ENCODE assay signal across 10 mouse cellular contexts in genomic region chr8:13705668-13706067, GRCm38 (mm10). TPM values are rescaled to one million over a fixed set of nuclear protein-coding genes. Genes with fewer than 3 reads are reported as not detected.
A peak's percentile ranks its signal among the peaks of the same experiment; 100 is the strongest.
DNase-seq lines count a peak whose midpoint lies in the region; ATAC-seq lines count a peak whose summit lies in the region.
"Had no signal": no experiment of that assay in that cellular context is flagged by ENCODE, and none has a peak within 500 bp of the region (broad histone marks: within the 10 kb centered on the region; RNA-seq: fewer than 3 reads in every experiment).

Gene Cfap97d2, plus strand, starts transcription at chr8:13705889.

- peak; percentile 88 for DNase-seq in heart, adult 11 months
- DNase-seq in ES-CJ7 (ENCODE audit: low read depth, low spot score), result peak; percentile 49
- DNase-seq in embryo, embryonic 11 days, result peak; percentile 92
- DNase-seq in heart, postnatal 36 days, result peak; percentile 27 to 32
- DNase-seq in left cerebral cortex, postnatal 10 days (ENCODE audit: extremely low spot score in 1 of 2, low spot score in 2 of 2), result peak; percentile 69 to 82
- DNase-seq in naive thymus-derived CD4-positive, alpha-beta T cell, adult 2 months (ENCODE audit: low read depth), result peak; percentile 89
- DNase-seq in thymus, postnatal 0 days (ENCODE audit: low spot score), result peak; percentile 56

- no peak within 1 kb of the TSS for H3K4me3 ChIP-seq in heart, embryonic 11.5 days (ENCODE audit: low read depth, low read length)
- H3K4me3 ChIP-seq: heart, embryonic 13.5 days had no signal

- no peaks in the 10 kb centered on the region for H3K27me3 ChIP-seq in heart, embryonic 11.5 days (ENCODE audit: control insufficient read depth, insufficient read depth, low read length)

- H3K27ac ChIP-seq in heart, embryonic 11.5 days (ENCODE audit: low read depth, low read length), result no peak within 1 kb of the TSS
- H3K27ac ChIP-seq: heart, embryonic 13.5 days had no signal

- no peaks in the 10 kb centered on the region for H3K36me3 ChIP-seq in heart, embryonic 11.5 days (ENCODE audit: control insufficient read depth, insufficient read depth, low read length)
- H3K36me3 ChIP-seq: G1E; heart, embryonic 13.5 days had no signal

- intact Hi-C loops in heart, postnatal 36 days (cut with DNase I), result no loop called here
- intact Hi-C loops in left cerebral cortex, postnatal 10 days (cut with DNase I), result no loop called here

- no peak for ATAC-seq in heart, embryonic 11.5 days (replicated peaks; ENCODE audit: insufficient number of reproducible peaks, low FRiP score, low TSS enrichment)

- H3K4me2 ChIP-seq in heart, embryonic 11.5 days, result no peak within 1 kb of the TSS
- H3K4me2 ChIP-seq: heart, embryonic 13.5 days had no signal

- no peaks in the 10 kb centered on the region for H3K9me3 ChIP-seq in heart, embryonic 11.5 days (replicated peaks; ENCODE audit: control insufficient read depth, low read length)
- H3K9me3 ChIP-seq: G1E; heart, embryonic 13.5 days had no signal

- WGBS in heart, embryonic 11.5 days (ENCODE audit: insufficient replicate concordance), result 15% methylated on average over 5 of the region's 5 CpGs

- H3K9ac ChIP-seq in heart, embryonic 11.5 days (ENCODE audit: low read depth, low read length), result no peak within 1 kb of the TSS
- H3K9ac ChIP-seq: heart, embryonic 13.5 days had no signal

- peaks cover 8% of the 10 kb centered on the region; the same call in 1 of the 2 replicates for H3K4me1 ChIP-seq in heart, embryonic 11.5 days (ENCODE audit: control insufficient read depth, insufficient read depth, low read length)

RNA-seq across cellular contexts. Expression of gene Cfap97d2, which starts in this region (rescaled TPM):
- not detected in 2 replicates for polyA plus RNA-seq in heart, embryonic 11.5 days (2014; fragmentation: Nextera tagmentation; extraction: Ambion mirVana)
- total RNA-seq in heart, postnatal 36 days (2021), result not detected
- 1 to 10 TPM in 1 of 2 experiments, under 1 TPM in 1; 0.75 to 1.5 TPM for total RNA-seq in left cerebral cortex, postnatal 10 days (2021)
- polyA plus RNA-seq in thymus, postnatal 0 days (2015; fragmentation: Nextera tagmentation; extraction: Ambion mirVana), result 0.08 TPM in 1 of 2 replicates, not detected in the other
- polyA plus RNA-seq: G1E; heart, embryonic 13.5 days had no signal

Comparison
In these comparisons a context has a peak if more than half of its experiments do, and no peak if none do; other contexts are left out.
1. Peak in DNase-seq in heart, postnatal 36 days; RNA of the gene not detected or under 1 TPM.
2. Peak in DNase-seq in thymus, postnatal 0 days; RNA of the gene not detected or under 1 TPM.
3. DNase-seq: peak in every context shown above with its lines; median percentile 92 in embryo, embryonic 11 days; 89 in naive thymus-derived CD4-positive, alpha-beta T cell, adult 2 months; 88 in heart, adult 11 months; 76 in left cerebral cortex, postnatal 10 days; 56 in thymus, postnatal 0 days; 49 in ES-CJ7; 30 in heart, postnatal 36 days.